Mouse (Mus musculus) mouse embryonic stem cell (cell line): ENCODE data around the gene S100pbp.

Experiments used
- in situ Hi-C, 2 experiments: fragments of 300-500 bp; cut with MboI; formaldehyde crosslinking; loops; 1 replicate in 1 of 2; 3 replicates in 1 of 2; pipeline ENCODE4 v1.14.3; 2019 to 2020; ENCODE audit warnings: low sequenced_read_pairs in 2 of 2, low pct_unique_long_range_greater_than_20kb in 1 of 2, mixed read lengths in 1 of 2; ENCODE audit not compliant: unreplicated experiment in 1 of 2

S100pbp gene

DNA sequence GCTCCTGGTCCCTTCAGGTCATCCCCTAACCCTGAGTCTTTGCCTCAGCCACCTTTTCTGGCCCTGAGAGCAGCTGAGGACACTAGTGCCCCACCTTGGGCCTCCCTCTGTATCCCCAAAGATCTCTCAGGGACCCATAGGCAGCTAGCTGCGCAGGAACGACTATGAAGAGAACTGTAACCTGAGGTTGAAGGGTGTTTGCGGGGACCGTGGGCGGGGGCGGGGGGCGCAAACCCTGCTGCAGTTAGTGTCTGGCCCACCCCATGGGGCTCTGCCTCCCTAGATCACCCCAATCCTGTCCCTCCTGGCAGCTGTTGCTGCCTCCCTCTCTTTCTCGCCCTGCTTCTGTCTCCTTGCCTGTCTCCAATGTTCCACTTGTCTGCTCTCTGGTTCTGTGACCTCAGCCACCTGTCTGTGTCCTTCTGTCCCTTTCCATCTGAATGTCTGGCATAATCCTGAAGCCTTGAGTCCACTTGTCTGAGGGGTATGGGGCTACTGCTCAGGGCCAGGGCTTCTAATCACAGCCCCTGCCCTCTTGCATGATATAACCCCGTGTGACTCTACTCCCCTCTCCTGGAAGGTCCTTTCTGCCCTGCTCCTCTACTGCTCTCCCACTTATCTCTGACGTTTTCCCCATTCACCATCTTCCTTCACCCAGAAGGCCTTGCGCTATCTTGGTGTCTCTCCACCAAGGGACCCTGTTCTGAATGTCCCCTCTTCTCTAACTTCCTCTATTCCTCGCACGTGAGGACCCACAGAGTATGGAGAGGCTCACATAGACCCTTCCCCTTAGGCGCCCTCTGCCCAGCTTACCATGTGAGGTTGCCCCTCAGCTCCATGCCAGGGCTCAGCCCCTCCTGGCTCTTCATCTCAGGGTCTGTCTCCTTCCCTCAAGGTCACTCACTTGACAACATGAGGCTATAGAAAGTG is 51.9 kb downstream of the S100pbp start:
- in situ Hi-C loops, result no loop called here

DNA sequence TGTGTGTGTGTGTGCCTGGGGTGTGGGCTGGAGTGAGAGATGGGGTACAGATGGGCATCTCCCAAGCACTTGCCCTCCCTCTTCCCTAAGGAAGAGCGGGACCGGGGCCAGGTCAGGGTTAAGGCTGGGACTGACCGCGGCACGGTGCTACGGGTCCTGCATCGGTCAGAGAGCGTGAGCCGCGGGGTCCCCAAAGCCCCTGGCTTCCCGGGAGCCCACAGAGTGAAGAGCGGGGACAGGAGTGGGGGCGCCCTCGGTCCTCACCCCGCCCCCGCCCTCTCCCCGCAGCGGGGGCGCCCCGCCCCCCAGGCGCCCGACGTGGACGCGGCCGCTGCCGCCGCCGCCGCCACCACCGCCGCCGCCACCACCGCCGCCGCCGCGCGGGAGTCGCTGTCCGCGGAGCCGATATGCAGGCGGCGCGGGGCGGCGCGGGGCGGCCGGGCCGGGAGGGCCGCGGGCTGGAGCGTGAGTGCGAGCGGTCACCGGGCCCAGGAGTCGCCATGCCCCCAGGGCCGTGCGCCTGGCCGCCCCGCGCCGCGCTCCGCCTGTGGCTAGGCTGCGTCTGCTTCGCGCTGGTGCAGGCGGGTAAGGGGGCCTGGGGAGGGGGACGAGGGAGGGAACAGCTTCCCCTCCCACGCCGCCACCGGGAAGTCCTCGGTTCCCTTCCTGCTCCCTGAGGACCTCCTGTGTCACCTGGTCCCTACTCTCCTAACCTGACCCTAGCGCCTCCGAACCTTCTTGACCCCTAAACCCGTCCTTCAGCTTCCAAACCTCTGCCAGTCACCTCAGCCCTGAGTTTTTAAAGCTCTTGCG is 52.7 kb downstream of the S100pbp start, which contains the start of gene Fndc5:
Fndc5 (plus strand) TSS at position 421 of the 813 bp plus-strand sequence.
- in situ Hi-C loops, result no loop called here

DNA sequence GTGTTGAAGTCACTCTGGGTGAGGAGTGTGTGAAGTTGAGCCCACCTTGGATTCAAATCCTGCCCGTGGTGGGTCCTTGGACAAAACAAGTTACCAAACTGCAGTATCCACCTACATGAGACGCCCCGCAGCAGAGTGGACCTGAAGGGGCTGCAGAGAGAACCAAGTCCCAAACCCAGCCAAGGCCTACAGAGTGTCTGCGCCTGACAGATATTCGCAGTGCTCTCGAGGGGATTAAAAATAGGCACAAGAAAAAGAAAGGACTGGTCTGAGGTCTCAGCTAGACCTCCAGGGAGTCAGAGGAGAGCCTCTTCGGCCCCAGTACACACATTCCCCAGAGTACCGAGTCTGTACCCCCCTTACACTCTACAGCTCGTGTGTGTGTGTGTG is 53.3 kb downstream of the S100pbp start:
- in situ Hi-C loops, result no loop called here

DNA sequence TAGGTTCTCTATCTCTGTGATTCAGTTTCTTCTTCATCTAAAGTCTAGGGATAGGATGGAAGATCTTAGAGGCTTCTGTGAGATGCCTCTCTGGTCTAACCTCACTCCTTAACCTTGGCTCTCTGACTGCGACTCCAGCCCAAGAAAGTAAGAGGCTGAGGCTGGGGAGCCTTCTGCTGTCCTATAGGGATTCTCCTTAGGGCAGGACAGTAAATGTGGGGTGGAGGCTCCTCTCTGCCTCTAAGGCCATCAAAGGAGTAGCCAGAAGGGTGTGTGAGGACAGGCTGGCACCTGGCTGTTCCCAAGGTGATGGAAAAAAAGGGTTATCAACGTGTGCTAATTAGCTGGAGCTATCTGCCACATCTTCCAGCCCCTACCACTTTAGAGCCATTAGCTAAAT is 53.9 kb downstream of the S100pbp start:
- in situ Hi-C loops, result no loop called here

DNA sequence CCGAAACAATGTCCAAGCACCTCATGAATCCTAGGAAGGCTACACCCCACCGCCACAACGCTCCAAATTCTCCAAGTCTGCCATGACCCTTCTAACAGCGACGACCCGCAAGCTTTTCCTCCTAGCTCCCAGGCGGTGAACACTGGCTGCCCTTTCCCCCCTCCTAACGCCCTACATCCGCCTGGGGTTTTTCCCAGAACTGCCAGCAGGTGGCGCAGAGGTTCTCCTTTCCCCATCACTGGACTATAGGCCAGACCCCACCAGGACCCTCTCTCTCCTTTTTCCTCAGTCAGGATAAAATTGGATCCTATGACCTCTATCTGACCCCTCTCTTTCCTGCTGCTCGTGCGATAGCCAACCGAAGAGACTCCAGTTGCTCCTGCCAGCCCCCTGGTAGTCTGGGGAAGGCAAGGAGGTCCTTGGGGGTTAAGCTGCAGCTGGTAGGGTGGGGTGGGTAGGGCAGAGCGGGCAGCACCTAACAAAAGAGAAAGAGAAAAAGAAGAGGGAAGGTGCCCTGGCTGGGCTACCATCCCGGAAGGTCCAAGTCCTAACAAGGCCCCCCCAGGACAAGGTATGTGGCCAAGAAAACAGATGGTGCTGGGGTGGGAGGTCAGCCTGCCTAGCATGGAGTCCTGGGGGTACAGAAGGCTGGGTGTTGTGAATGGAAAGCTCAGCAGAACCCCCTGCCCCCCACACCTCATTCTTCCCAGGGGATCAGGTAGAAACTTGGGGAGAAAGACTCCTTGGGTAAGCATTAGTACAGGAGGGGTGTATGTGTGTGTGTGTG is 54.5 kb downstream of the S100pbp start:
- in situ Hi-C loops, result no loop called here

DNA sequence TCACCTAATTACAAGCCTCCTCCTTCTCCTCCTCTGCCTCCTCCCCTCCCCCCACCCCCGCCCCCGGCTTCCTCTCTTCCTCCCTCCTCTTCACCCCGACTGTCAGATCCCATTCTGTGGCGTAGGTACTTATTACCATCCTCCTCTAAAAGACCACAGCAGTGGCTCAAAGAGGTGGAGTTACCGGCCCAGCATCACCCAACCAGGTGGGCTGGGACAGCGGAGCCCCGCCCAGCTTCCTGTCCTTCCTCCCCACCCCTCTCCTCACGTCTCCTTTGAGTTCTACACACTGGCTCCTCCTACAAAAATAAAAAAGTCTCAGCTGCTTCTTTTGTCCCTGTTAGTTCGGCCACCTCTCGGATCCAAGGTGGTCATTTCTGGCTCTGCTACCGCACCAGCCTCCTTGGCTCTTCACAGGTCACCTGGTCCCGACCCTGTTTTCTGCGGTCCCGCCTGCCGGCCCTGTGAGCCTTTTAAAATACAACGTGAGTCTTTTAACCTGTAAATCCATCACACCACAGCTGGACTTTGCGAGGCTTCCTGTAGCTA is 58.7 kb downstream of the S100pbp start:
- in situ Hi-C loops, result no loop called here

DNA sequence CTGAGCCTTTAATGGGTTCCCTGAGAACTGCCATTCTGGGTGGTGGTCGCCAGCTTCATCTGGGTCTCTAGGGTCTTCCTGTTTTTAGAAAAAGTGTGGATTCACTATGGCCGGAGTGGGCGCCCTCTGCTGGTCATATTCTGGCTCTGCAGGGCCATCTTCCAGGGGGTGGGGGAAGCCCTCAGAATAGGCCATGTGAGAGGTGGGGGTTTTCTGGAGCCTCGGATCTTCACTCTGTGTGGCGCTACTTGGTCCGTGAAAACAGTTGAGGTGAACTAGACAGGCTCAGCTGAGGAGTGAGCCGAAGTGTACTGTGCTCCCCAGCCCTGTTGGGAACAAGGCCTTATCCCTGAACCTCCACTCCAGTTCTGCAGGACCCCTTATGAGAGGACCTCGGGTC is 59.4 kb downstream of the S100pbp start:
- in situ Hi-C loops, result no loop called here

DNA sequence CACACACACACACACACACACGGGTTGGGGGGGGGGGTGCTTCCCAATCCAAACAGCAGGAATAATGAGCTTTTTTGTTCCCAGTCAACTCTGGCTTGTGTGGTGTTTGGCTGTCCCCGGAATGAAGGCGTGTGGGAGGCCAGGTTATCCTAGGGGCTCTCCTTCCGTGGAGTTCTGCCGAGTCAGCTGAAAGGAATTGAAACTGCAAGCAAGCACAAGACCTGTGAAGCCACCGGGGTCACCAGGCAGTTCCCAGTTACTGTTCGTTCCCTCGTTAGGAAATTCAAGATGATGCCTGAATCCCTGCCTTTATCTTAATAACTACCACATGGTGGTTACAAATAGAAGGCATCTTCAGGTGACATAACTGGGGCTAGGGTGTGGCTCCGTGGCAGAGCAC is 60.1 kb downstream of the S100pbp start:
- in situ Hi-C loops, result loop anchor here in 1 of 2 experiments (10.0 kb wide), 1 partner anchor 145 kb away; no protein-coding TSS in a partner anchor

DNA sequence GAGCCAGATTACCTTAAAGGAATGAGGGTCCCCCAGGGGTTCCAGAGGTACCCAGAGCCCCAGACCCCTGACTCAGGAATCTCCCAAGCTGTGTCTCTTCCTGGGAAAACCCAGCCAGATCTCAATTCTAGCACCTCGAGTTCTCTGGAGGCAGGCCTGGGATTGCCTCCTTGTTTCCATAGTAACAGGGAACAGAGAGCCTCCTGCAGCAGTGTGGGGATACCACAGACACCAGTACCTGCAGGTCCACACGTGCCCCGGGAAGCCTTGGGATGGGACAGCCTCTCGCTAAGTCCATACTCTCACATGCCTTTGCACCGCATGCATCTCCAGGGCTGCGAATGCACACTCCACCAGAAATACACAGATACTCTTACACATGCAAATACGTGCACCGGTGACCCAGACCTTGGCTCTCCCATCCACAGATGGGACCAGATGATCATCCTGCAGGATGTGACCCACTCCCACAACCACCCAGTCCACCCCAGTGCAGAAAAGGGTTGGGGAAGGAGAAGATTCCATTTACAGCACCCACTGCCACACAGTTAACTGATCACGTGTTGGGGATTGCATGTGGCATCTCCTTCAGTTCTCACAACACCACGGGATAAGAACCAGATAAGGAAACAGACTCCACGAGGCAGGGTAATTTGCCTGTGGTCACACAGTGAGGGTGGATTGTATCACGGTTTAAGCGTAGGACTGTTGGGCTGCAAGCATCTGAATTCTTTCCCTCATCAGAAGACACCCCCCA is 60.8 kb downstream of the S100pbp start:
- in situ Hi-C loops, result loop anchor here in 1 of 2 experiments (10.0 kb wide), 1 partner anchor 146 kb away; no protein-coding TSS in a partner anchor

DNA sequence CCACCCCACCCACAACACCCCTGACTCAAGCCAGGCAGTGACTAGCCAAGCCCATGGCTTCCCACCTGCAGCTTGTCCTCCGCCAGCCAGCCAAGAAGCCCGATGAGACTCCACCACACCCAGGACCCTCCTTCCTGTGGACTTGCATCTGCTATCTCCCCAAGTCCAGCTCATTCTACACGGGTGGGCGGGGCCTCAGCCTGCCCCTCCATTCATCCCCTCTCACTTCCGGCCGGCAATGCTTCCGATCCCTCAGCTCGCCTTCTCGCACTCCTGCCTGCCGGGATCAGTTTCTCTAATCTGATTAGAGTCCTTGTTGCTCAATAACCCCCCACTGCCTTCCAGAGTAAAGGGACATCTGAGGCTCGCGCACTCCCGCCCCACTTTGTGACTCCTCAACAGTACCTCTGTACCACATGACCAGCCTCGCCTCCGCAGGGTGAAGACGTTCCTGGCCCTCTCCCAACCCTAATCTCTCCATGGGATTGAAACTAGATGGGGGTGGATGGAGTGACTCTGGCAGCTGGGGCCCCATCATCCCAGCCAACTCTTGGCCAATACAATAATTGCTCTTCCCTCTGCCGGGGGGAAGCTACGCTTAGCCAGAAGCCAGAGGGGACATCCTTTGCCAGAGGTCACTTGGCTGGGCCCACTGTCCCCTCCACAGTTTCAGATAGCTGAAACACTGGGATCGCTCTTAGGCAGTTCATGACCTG is 63.6 kb downstream of the S100pbp start:
- in situ Hi-C loops, result loop anchor here in 1 of 2 experiments (10.0 kb wide), 1 partner anchor 149 kb away; no protein-coding TSS in a partner anchor

DNA sequence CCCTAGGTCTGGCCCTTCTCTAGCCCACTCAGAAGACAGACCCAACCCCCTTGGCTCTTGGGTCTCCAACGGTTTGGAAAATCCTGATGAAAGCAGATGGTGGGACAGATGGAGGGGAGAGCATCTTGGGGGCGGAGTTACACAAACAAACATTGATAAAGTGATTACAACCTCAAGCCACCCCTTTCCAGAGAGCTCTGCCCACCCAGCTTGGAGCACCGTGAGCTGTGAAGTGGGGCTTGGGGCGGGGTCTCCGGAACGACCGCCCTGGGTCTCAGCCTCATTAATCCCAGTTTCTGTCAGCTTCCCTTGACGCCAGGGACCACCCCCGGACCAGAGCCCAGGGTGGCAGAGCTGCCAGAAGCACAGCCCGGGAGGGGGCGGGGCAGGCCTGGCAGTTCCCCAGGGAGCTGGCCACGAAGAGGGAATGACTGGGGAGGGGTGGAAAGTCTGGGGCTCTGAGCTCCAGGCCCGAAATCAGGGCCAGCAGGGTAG is 64.8 kb downstream of the S100pbp start:
- in situ Hi-C loops, result loop anchor here in 1 of 2 experiments (10.0 kb wide), 1 partner anchor 150 kb away; no protein-coding TSS in a partner anchor

DNA sequence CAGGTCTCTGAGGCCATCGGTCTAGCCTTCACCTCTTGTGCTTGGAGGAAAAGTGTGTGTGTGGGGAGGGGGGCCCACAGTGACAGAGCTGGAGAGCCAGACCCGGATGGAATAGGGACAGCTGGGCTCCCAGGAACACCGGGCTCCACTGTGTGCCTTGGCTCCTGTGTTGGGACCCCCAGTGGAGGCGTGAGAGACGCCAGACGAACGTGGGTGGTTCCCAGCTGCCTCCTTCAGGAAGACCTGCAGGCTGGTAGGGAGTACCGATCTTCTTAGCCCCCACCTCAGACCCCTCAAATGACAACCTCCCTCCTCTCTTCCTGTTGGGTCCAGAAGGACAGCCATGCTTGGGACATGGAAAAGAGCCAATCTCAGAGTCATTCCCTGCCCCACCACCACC is 66.8 kb downstream of the S100pbp start:
- in situ Hi-C loops, result loop anchor here in 1 of 2 experiments (10.0 kb wide), 1 partner anchor 152 kb away; no protein-coding TSS in a partner anchor

DNA sequence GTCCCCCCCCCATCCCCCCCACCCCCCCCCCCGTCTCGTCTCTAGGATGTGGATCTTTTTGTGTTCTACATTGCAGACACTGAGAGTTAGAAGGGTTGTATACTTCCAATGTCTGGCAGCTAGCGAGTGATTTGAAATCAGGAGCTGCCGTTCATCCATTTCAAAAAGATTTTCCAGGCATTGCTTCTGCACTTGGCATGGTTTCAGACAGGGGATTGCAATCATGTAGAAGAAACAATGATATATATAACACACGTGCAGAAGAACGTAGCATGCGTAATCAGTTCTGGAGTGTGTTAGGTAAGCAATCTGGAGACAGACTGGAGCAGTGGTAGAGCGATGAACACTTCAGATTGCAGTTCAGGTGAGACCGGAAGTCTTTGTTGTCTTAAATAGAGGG is 67.4 kb downstream of the S100pbp start:
- in situ Hi-C loops, result loop anchor here in 1 of 2 experiments (10.0 kb wide), 1 partner anchor 153 kb away; no protein-coding TSS in a partner anchor

DNA sequence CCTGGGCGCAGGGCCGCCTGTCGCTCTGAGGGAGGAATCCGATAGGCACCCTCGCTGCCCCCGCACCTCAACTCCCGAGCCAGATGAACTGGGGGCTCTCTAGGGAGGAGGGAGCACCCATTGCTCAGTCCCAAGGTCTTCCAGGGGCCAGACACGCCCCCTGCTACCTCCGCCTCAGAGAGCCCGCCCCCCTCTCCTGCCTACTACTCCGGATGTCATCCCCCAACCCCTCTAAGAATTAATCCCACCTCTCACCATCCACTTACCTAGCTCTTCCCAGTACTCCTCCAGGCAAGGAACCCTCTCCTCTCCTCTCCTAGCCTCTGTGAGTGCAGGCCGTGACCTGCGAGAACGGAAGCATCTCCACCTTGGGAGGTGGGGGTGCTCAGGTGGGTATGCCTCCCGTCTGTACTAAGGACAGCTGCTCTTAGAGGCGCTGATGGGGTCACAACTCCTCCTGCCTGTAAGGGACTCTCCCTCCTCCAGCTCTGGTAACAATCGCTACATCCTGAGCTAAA is 67.9 kb downstream of the S100pbp start, which contains the start of gene Hpca:
Hpca (minus strand) TSS at position 468 of the 518 bp plus-strand sequence.
- in situ Hi-C loops, result loop anchor here in 1 of 2 experiments (10.0 kb wide), 1 partner anchor 153 kb away; no protein-coding TSS in a partner anchor

DNA sequence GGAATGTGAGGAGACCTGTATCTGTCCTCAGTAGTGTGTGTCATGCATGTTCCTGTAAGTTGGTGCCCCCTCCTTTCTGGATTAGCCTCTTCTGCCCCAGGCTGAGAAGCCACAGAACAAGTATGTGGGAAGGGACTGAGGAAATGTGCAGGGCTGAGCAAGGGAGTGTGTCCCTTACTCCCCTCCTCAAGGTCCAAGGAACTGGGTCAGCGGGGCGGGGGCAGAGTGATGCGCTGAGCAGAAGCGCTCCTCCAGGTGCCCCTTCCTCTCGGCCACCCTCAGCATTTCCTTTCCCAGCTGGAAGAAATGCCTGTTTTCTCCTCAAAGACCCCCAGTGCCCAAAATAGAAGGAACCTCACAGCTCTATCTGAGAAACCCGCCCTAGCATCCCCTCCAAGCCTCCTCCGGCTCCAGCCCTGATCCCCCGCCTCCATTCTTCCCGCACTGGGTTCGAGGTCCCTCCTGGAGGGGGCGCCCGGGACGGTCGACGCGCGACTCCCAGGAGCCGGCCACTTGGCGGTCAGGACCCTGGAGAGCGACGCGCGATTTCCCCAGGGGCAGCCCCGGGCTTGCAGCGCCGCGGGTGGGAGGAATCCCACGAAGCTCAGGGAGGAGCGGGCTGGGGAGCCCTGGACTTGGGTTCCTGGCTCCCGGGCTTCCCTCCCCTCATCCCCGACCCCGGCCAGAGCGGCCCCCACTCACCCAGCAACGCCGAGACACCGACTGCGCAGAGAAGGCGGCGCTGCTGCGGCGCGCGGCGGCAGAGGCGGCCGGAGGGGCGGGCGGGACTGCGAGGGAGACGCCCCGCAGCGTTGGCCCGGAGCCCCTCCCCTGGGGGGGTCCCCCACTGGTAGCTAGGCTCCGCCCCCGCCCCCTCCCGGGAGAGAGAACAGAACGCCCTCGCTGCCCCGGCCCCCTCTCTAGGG is 68.7 kb downstream of the S100pbp start:
- in situ Hi-C loops, result loop anchor here in 1 of 2 experiments (10.0 kb wide), 1 partner anchor 154 kb away; no protein-coding TSS in a partner anchor
